Mouse (Mus musculus) heart, adult 2 months (tissue): ENCODE results near the gene Gm15557. TPM values are rescaled to one million over a fixed set of nuclear protein-coding genes. Genes with fewer than 3 reads are reported as not detected.
A peak's percentile ranks its signal among the peaks of the same experiment; 100 is the strongest.

ENCODE experiments used
- DNase-seq, 2 experiments: peaks; one replicate each; pipeline ENCODE4 v3.0.0; 2021
- H3K27ac ChIP-seq: fragments of 200-600 bp; 2 replicates; pipeline ENCODE4 v1.8.1; 2022
- H3K27me3 ChIP-seq: fragments of 200-500 bp; 2 replicates; pipeline ENCODE4 v1.6.1; 2012; ENCODE audit warnings: mild to moderate bottlenecking, low read length, inconsistent platforms, mixed read lengths; ENCODE audit not compliant: control insufficient read depth, insufficient read depth
- H3K36me3 ChIP-seq: fragments of 200-500 bp; 2 replicates; pipeline ENCODE4 v1.6.1; 2012; ENCODE audit warnings: low read length, inconsistent platforms; ENCODE audit not compliant: control insufficient read depth, insufficient read depth
- H3K4me1 ChIP-seq: fragments of 200-500 bp; 2 replicates; pipeline ENCODE4 v1.6.1; 2011; ENCODE audit warnings: low read length; ENCODE audit not compliant: control insufficient read depth, insufficient read depth
- H3K4me3 ChIP-seq: fragments of 200-600 bp; 2 replicates; pipeline ENCODE4 v1.8.1; 2022
- H3K79me2 ChIP-seq: fragments of 200-500 bp; replicated peaks from 2 replicates; pipeline ENCODE4 v1.6.1; 2012; ENCODE audit warnings: mild to moderate bottlenecking, inconsistent platforms, low read length, moderate library complexity, mixed read lengths; ENCODE audit not compliant: control insufficient read depth, insufficient read depth
- H3K9ac ChIP-seq: fragments of 200-500 bp; 2 replicates; pipeline ENCODE4 v1.6.1; 2012; ENCODE audit warnings: low read depth, mild to moderate bottlenecking, control low read depth, inconsistent platforms, low read length, mixed read lengths
- CTCF ChIP-seq: fragments of 200-600 bp; IDR thresholded peaks from 2 replicates; pipeline ENCODE4 v1.8.1; 2022; ENCODE audit warnings: antibody characterized with exemption, mild to moderate bottlenecking, moderate library complexity
- EP300 ChIP-seq: fragments of 200-500 bp; IDR thresholded peaks from 2 replicates; pipeline ENCODE4 v1.6.1; 2011; ENCODE audit warnings: low read depth, low read length, control low read depth; ENCODE audit not compliant: insufficient read depth
- POLR2A ChIP-seq: fragments of 200-500 bp; IDR thresholded peaks from 2 replicates; pipeline ENCODE4 v1.6.1; 2011; ENCODE audit warnings: mild to moderate bottlenecking, low read depth, low read length, control low read depth; ENCODE audit not compliant: insufficient read depth
- WGBS: fragments of 180-500 bp; shearing (Covaris S2); methylation state at CpG from one replicate; pipeline ENCODE4 v1.1.7; 2018; 5-methylcytosine and 5-hydroxymethylcytosine counted together
- intact Hi-C: fragments of 180-260 bp; cut with DNase I; formaldehyde crosslinking; loops from one replicate; pipeline ENCODE4 v1.15.1; 2025
- long read RNA-seq: library from polyadenylated mRNA; stranded (forward); transcript quantifications from one replicate; pipeline ENCODE4 v2.0.0, GENCODE M21; 2021
- polyA plus RNA-seq: library from polyadenylated mRNA; depleted of rRNA; stranded (reverse); fragments of >200 nt; gene quantifications from 2 replicates; pipeline ENCODE4 v1.2.3, GENCODE M21; 2012; rRNA removed
- total RNA-seq, 2 experiments: library from RNA; stranded (reverse); gene quantifications; 2 replicates each; pipeline ENCODE4 v1.2.3; 2021

The Gm15557 gene
- total RNA-seq (not detected), polyA plus RNA-seq (not detected in 2 replicates)
- long read RNA-seq, partial matches to known transcripts, result 0 of 1 reads
- long read RNA-seq, other reads (novel, unspliced or antisense), result 1 of 1 reads

- no peak within 1 kb of the TSS for H3K4me3 ChIP-seq
- no peaks in the 10 kb centered on the region for H3K4me1 ChIP-seq
- TF ChIP-seq CTCF, result no peak
- no peak for TF ChIP-seq EP300
- no peak for TF ChIP-seq POLR2A
- WGBS, result 91% methylated on average over 3 of the region's 3 CpGs
- H3K27ac ChIP-seq, result no peak within 1 kb of the TSS
- no peak within 1 kb of the TSS for H3K9ac ChIP-seq
- no peaks in the 10 kb centered on the region for H3K27me3 ChIP-seq
- intact Hi-C loops, result loop anchor here (10.0 kb wide), 1 partner anchor 246 kb away; the partner anchor contains the start of gene Trpc4ap
- DNase-seq, result no peak
- H3K79me2 ChIP-seq, result no peaks in the 10 kb centered on the region
- H3K36me3 ChIP-seq, result no peaks in the 10 kb centered on the region
Measured at GRCm38 (mm10) chr2:155940681-155941080, at the start of gene Gm15557. Gene Gm15557, plus strand, starts transcription at chr2:155940728.

GRCm38 (mm10) chr2:155894307-155895045 is 46.1 kb upstream of the Gm15557 start:
- Histone ChIP-seq H3K36me3 (no peaks in the 10 kb centered on the region), H3K4me1 (no peaks in the 10 kb centered on the region), H3K27me3 (no peaks in the 10 kb centered on the region), H3K9ac (no peak overlapping the region), H3K4me3 (no peak overlapping the region), H3K79me2 (no peaks in the 10 kb centered on the region), H3K27ac (no peak overlapping the region)
- DNase-seq, result no peak
- no peak for TF ChIP-seq CTCF
- no peak for TF ChIP-seq EP300
- no peak for TF ChIP-seq POLR2A
- 96% methylated on average over 13 of the region's 13 CpGs for WGBS
- intact Hi-C loops, result no loop called here

DNA sequence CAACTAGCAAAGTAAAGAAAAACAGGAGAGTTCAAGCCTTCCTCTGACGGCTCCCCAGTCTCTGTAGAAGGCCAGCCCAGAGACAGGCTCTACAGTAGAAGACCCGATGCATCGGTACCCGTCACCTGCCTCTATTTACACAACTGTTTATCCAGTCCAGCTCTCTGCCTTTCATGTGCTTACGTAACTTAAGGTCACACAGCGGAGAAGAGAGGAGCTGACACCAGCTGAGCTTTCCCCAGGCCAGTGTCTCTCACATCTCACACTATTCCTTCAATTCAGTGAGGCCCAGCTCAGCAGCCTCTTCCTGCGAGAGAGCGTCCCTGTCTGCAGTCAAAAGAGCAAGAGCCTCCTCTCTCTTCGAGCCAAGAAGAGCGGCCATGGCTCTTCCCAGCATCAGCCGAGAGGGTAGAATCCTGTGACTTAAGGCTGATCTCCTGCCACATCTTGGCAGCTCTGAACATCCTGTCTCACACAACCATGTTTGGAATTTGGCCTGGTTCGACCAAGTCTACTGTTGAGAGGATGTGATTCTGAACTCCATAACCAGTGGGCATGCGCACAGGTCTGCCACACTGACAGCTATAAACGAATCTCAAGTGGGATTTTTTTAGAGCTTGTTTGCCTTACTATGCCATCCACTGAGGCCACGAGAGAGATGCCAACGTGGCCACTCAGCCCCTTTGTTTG is 45.3 kb upstream of the Gm15557 start:
- TF ChIP-seq EP300, result no peak
- no peak for TF ChIP-seq CTCF
- no peak for TF ChIP-seq POLR2A
- intact Hi-C loops, result no loop called here
- Histone ChIP-seq H3K27me3 (no peaks in the 10 kb centered on the region), H3K9ac (no peak overlapping the region), H3K4me3 (no peak overlapping the region), H3K79me2 (no peaks in the 10 kb centered on the region), H3K27ac (no peak overlapping the region), H3K4me1 (no peaks in the 10 kb centered on the region), H3K36me3 (no peaks in the 10 kb centered on the region)
- DNase-seq, result no peak
- 79% methylated on average over 16 of the region's 16 CpGs for WGBS

DNA sequence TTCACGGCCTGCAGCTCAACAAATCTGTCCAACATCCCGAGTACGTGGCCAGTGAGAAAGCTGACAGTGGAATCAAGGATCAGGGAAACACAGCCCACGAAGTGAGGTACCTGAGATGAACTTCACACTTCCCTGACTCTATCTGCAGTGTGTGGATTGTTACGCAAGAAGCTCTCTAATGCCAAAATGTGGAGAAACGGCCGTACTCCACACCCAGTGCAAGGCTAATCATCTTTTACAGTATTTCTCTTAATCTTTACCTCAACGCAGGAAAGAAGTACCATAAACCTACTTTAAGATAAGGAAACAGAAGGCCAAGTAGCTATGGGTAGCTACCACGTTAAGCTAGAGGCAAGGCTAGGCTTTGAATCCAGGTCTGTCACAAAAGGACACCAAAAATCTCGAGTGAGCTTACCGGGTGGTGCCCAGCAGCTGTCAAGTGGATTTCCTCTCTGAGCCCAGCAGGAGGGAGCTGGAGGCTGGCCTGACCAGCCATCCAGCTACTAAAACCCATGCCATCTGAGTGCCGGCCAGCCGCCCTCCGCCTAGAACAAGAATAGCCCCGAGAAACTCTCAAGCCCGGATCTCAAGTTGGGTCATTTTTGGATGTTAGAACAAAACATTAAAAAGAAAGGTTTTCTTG is 37.4 kb upstream of the Gm15557 start:
- no peaks in the 10 kb centered on the region for H3K27me3 ChIP-seq
- H3K4me3 ChIP-seq, result no peak overlapping the region
- peaks cover 1% of the 10 kb centered on the region; the same call in 1 of the 2 replicates for H3K4me1 ChIP-seq
- no peaks in the 10 kb centered on the region; the same call in none of the 2 replicates for H3K36me3 ChIP-seq
- H3K79me2 ChIP-seq, result no peaks in the 10 kb centered on the region
- H3K9ac ChIP-seq, result no peak overlapping the region
- peak in 1 of 2 experiments; percentile 61 for DNase-seq
- H3K27ac ChIP-seq, result no peak overlapping the region; the same call in 1 of the 2 replicates
- intact Hi-C loops, result no loop called here
- 60% methylated on average over 16 of the region's 16 CpGs for WGBS
- TF ChIP-seq POLR2A, result no peak
- peak; percentile 14; the same call in 1 of the 2 replicates for TF ChIP-seq CTCF
- no peak for TF ChIP-seq EP300

DNA sequence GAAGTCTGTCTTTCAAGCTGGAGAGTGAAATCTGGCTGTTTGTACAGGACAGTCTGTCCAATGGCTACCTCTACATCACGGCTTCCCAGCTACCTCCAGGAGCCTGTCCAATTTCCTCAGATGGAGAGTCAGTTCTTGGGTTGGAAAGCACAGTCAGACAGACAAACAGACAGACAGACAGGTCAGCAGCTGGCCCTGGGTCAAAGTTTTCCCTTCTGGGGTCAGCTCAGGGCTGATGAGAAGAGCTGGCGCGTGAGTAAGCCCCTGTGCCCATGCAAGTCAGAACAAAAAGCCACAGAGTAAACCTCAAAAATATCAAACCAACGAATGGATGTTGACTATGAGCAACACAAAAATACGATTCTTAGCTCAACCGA is 36.9 kb upstream of the Gm15557 start:
- no peaks in the 10 kb centered on the region for H3K79me2 ChIP-seq
- intact Hi-C loops, result no loop called here
- H3K9ac ChIP-seq, result no peak overlapping the region
- H3K27ac ChIP-seq, result no peak overlapping the region; the same call in 1 of the 2 replicates
- no peaks in the 10 kb centered on the region for H3K27me3 ChIP-seq
- H3K4me1 ChIP-seq, result peaks cover 1% of the 10 kb centered on the region; the same call in 1 of the 2 replicates
- TF ChIP-seq CTCF, result no peak
- no peak for TF ChIP-seq POLR2A
- no peak for TF ChIP-seq EP300
- no peak for DNase-seq
- 88% methylated on average over 6 of the region's 6 CpGs for WGBS
- H3K4me3 ChIP-seq, result no peak overlapping the region
- no peaks in the 10 kb centered on the region; the same call in none of the 2 replicates for H3K36me3 ChIP-seq
